Mouse (Mus musculus) lung, postnatal 4 days (tissue): ENCODE measurements around the gene Acbd6.

ENCODE experiments used
- DNase-seq, 2 experiments: peaks; one replicate each; pipeline ENCODE4 v3.0.0; 2021

Gene Acbd6

GRCm38 (mm10) chr1:155656321-155656720 is 98.4 kb downstream of the Acbd6 start:
- DNase-seq: no peak

- no peak for DNase-seq
Observed at GRCm38 (mm10) chr1:155663994-155664393, 106.1 kb downstream of the Acbd6 start.

- DNase-seq: no peak
Observed at GRCm38 (mm10) chr1:155675570-155675969, 117.7 kb downstream of the Acbd6 start.

- no peak for DNase-seq
Observed at GRCm38 (mm10) chr1:155681116-155681799, 123.3 kb downstream of the Acbd6 start.

- DNase-seq: peak in 1 of 2 experiments; percentile 47
Observed at GRCm38 (mm10) chr1:155686816-155687215, 128.9 kb downstream of the Acbd6 start.

- DNase-seq: no peak
Observed at GRCm38 (mm10) chr1:155689141-155689540, 131.2 kb downstream of the Acbd6 start.

- no peak for DNase-seq
Observed at GRCm38 (mm10) chr1:155689558-155689957, 131.6 kb downstream of the Acbd6 start.

- no peak for DNase-seq
Observed at GRCm38 (mm10) chr1:155692230-155692629, 134.3 kb downstream of the Acbd6 start.

GRCm38 (mm10) chr1:155693026-155693425 is 135.1 kb downstream of the Acbd6 start:
- no peak for DNase-seq

- peak; percentile 32 to 55 for DNase-seq
Observed at GRCm38 (mm10) chr1:155693443-155693842, 135.5 kb downstream of the Acbd6 start.

GRCm38 (mm10) chr1:155698373-155699159 is 140.6 kb downstream of the Acbd6 start:
- no peak for DNase-seq

GRCm38 (mm10) chr1:155700886-155701285 is 143.0 kb downstream of the Acbd6 start:
- no peak for DNase-seq

GRCm38 (mm10) chr1:155703191-155703680 is 145.3 kb downstream of the Acbd6 start:
- DNase-seq: no peak

- no peak for DNase-seq
Observed at GRCm38 (mm10) chr1:155704182-155704581, 146.3 kb downstream of the Acbd6 start.

GRCm38 (mm10) chr1:155713306-155713705 is 155.4 kb downstream of the Acbd6 start:
- no peak for DNase-seq

- no peak for DNase-seq
Observed at GRCm38 (mm10) chr1:155715366-155715765, 157.4 kb downstream of the Acbd6 start.

- no peak for DNase-seq
Observed at GRCm38 (mm10) chr1:155717301-155717700, 159.4 kb downstream of the Acbd6 start.

GRCm38 (mm10) chr1:155718851-155719250 is 160.9 kb downstream of the Acbd6 start:
- no peak for DNase-seq

GRCm38 (mm10) chr1:155720006-155720405 is 162.1 kb downstream of the Acbd6 start:
- DNase-seq: no peak

GRCm38 (mm10) chr1:155721443-155721842 is 163.5 kb downstream of the Acbd6 start:
- DNase-seq: peak in 1 of 2 experiments; percentile 52

GRCm38 (mm10) chr1:155722185-155722584 is 164.3 kb downstream of the Acbd6 start:
- peak; percentile 58 to 66 for DNase-seq

- DNase-seq: no peak
Observed at GRCm38 (mm10) chr1:155724301-155724700, 166.4 kb downstream of the Acbd6 start.

GRCm38 (mm10) chr1:155725876-155726275 is 168.0 kb downstream of the Acbd6 start:
- no peak for DNase-seq

- DNase-seq: no peak
Observed at GRCm38 (mm10) chr1:155727830-155728229, 169.9 kb downstream of the Acbd6 start.
